Mouse (Mus musculus) MEL (cell line): ENCODE measurements at regions not wholly inside any gene's neighbourhood (a gene's known extent, or its start where the extent isn't known, plus 50 kb on each side); places are given as distances from the start of the nearest gene placed in this dataset.

Experiments
- CTCF ChIP-seq, 3 experiments: IDR thresholded peaks in 2 of 3; conservative IDR thresholded peaks in 1 of 3; 2 replicates each; pipeline ENCODE4 v1.5.1; 2011 to 2012; ENCODE audit warnings: low read length in 3 of 3, low read depth in 2 of 3, mild to moderate bottlenecking in 2 of 3, improper control_type of control experiment in 1 of 3, inconsistent platforms in 1 of 3, mixed read lengths in 1 of 3, moderate library complexity in 1 of 3; ENCODE audit not compliant: control insufficient read depth in 1 of 3, insufficient read depth in 1 of 3, poor library complexity in 1 of 3, severe bottlenecking in 1 of 3
- E2F4 ChIP-seq: IDR thresholded peaks from 2 replicates; pipeline ENCODE4 v1.6.1; 2011; ENCODE audit warnings: low read depth, low read length, improper control_type of control experiment, borderline replicate concordance
- ETS1 ChIP-seq: IDR thresholded peaks from 2 replicates; pipeline ENCODE4 v1.6.1; 2012; ENCODE audit warnings: low read depth, mild to moderate bottlenecking, inconsistent platforms, low read length, improper control_type of control experiment, moderate library complexity
- GATA1 ChIP-seq: IDR thresholded peaks from 2 replicates; pipeline ENCODE4 v1.6.1; 2011; ENCODE audit warnings: low read depth, low read length, improper control_type of control experiment
- MAFK ChIP-seq: IDR thresholded peaks from 2 replicates; pipeline ENCODE4 v1.6.1; 2011; ENCODE audit warnings: low read depth, mild to moderate bottlenecking, low read length, improper control_type of control experiment, borderline replicate concordance
- POLR2A ChIP-seq, 2 experiments: IDR thresholded peaks; 2 replicates each; pipeline ENCODE4 v1.6.1; 2011 to 2012; ENCODE audit warnings: low read length in 2 of 2, mild to moderate bottlenecking in 2 of 2, control low read depth in 1 of 2, improper control_type of control experiment in 1 of 2, low read depth in 1 of 2, moderate library complexity in 1 of 2; ENCODE audit not compliant: control insufficient read depth in 1 of 2, insufficient read depth in 1 of 2, poor library complexity in 1 of 2
- RAD21 ChIP-seq: IDR thresholded peaks from 2 replicates; pipeline ENCODE4 v1.6.1; 2011; ENCODE audit warnings: mild to moderate bottlenecking, low read depth, low read length, improper control_type of control experiment

GRCm38 (mm10) chr12:74632827-74633226 lies 316.6 kb upstream of the Gm11042 start:
- no peak for TF ChIP-seq CTCF (IDR thresholded peaks at IDR 0.05 in 2 of 3, conservative IDR thresholded peaks at IDR 0.05 in 1 of 3; ENCODE audit: control insufficient read depth in 1 of 3, insufficient read depth in 1 of 3, low read depth in 2 of 3, low read length in 3 of 3, poor library complexity in 1 of 3, severe bottlenecking in 1 of 3)
- no peak for TF ChIP-seq ETS1
- TF ChIP-seq RAD21: no peak
- no peak for TF ChIP-seq MAFK
- TF ChIP-seq E2F4: no peak
- TF ChIP-seq POLR2A (IDR thresholded peaks at IDR 0.05; ENCODE audit: control insufficient read depth in 1 of 2, insufficient read depth in 1 of 2, low read depth in 1 of 2, low read length in 2 of 2, poor library complexity in 1 of 2): no peak
- no peak for TF ChIP-seq GATA1
